Mouse (Mus musculus) bone marrow, adult 2 months (tissue): ENCODE results near the gene Scgb1a1. TPM values are rescaled to one million over a fixed set of nuclear protein-coding genes. Genes with fewer than 3 reads are reported as not detected.
A peak's percentile ranks its signal among the peaks of the same experiment; 100 is the strongest.

Experiments used
- H3K27ac ChIP-seq: fragments of 200-500 bp; 2 replicates; pipeline ENCODE4 v1.5.1; 2012; ENCODE audit warnings: low read depth, mild to moderate bottlenecking, control low read depth, inconsistent platforms, low read length; ENCODE audit not compliant: control insufficient read depth, poor library complexity, insufficient read depth
- H3K4me1 ChIP-seq: fragments of 200-500 bp; 2 replicates; pipeline ENCODE4 v1.6.1; 2011; ENCODE audit warnings: low read length; ENCODE audit not compliant: control insufficient read depth, insufficient read depth
- H3K4me3 ChIP-seq: fragments of 200-500 bp; replicated peaks from 2 replicates; pipeline ENCODE3; 2011; ENCODE audit warnings: mild to moderate bottlenecking, low read depth, low read length, control low read depth; ENCODE audit not compliant: control insufficient read depth
- CTCF ChIP-seq: fragments of 200-500 bp; IDR thresholded peaks from 2 replicates; pipeline ENCODE4 v1.5.1; 2011; ENCODE audit warnings: low read length, control low read depth; ENCODE audit not compliant: control insufficient read depth, insufficient read depth
- POLR2A ChIP-seq: fragments of 200-500 bp; IDR thresholded peaks from 2 replicates; pipeline ENCODE4 v1.6.1; 2011; ENCODE audit warnings: low read depth, mild to moderate bottlenecking, control low read depth, low read length, borderline replicate concordance; ENCODE audit not compliant: control insufficient read depth
- WGBS: fragments of 180-500 bp; shearing (Covaris S2); methylation state at CpG from one replicate; pipeline ENCODE4 v1.1.7; 2018; 5-methylcytosine and 5-hydroxymethylcytosine counted together
- polyA plus RNA-seq: library from polyadenylated mRNA; stranded (reverse); fragments of >200 nt; gene quantifications from 2 replicates; pipeline ENCODE4 v1.2.4, GENCODE M21; 2011; ENCODE audit warnings: low replicate concordance; ENCODE audit not compliant: missing spikeins, insufficient read depth, insufficient read length

Gene Scgb1a1
- polyA plus RNA-seq, 1 experiment = 37.7 TPM

- Histone ChIP-seq H3K27ac (no peak overlapping the region), H3K4me1 (no peaks in the 10 kb centered on the region), H3K4me3 (no peak overlapping the region)
- no peak for TF ChIP-seq CTCF
- no peak for TF ChIP-seq POLR2A
- 49% methylated on average over 4 of the region's 4 CpGs for WGBS
Observed at GRCm38 (mm10) chr19:9106751-9107378, 19.1 kb upstream of the Scgb1a1 start.

GRCm38 (mm10) chr19:9106096-9106495, 18.3 kb upstream of the Scgb1a1 start:
- no peak overlapping the region for H3K27ac ChIP-seq
- WGBS = 82% methylated on average over 5 of the region's 5 CpGs
- H3K4me3 ChIP-seq = no peak overlapping the region
- no peaks in the 10 kb centered on the region for H3K4me1 ChIP-seq
- TF ChIP-seq CTCF (no peak), POLR2A (no peak)

- WGBS = 77% methylated on average over 3 of the region's 3 CpGs
- H3K4me1 ChIP-seq = no peaks in the 10 kb centered on the region
- no peak for TF ChIP-seq POLR2A
- no peak overlapping the region for H3K4me3 ChIP-seq
- no peak overlapping the region for H3K27ac ChIP-seq
Observed at GRCm38 (mm10) chr19:9105101-9105685, 17.4 kb upstream of the Scgb1a1 start.

- WGBS = 24% methylated on average over 4 of the region's 4 CpGs
Observed at GRCm38 (mm10) chr19:9103986-9104385, 16.2 kb upstream of the Scgb1a1 start.

GRCm38 (mm10) chr19:9101062-9101457, 13.3 kb upstream of the Scgb1a1 start:
- Histone ChIP-seq H3K27ac (no peak overlapping the region), H3K4me1 (no peaks in the 10 kb centered on the region; the same call in 1 of the 2 replicates), H3K4me3 (no peak overlapping the region)
- no peak for TF ChIP-seq POLR2A
- TF ChIP-seq CTCF = no peak
- WGBS = 68% methylated on average over 2 of the region's 2 CpGs

More at GRCm38 (mm10) chr19:9103986-9104385, 16.2 kb upstream of the Scgb1a1 start:
- Histone ChIP-seq H3K27ac (peak overlapping the region; percentile 44; the same call in 1 of the 2 replicates), H3K4me1 (no peaks in the 10 kb centered on the region), H3K4me3 (no peak overlapping the region)
- TF ChIP-seq POLR2A (no peak), CTCF (no peak)

GRCm38 (mm10) chr19:9100297-9101061, 12.7 kb upstream of the Scgb1a1 start:
- 68% methylated on average over 17 of the region's 17 CpGs for WGBS
- Histone ChIP-seq H3K4me1 (no peaks in the 10 kb centered on the region; the same call in 1 of the 2 replicates), H3K4me3 (no peak overlapping the region), H3K27ac (no peak overlapping the region)
- TF ChIP-seq CTCF = no peak
- no peak for TF ChIP-seq POLR2A

- no peak overlapping the region for H3K27ac ChIP-seq
- no peak overlapping the region for H3K4me3 ChIP-seq
- no peaks in the 10 kb centered on the region; the same call in 1 of the 2 replicates for H3K4me1 ChIP-seq
- WGBS = 84% methylated on average over 8 of the region's 8 CpGs
- TF ChIP-seq POLR2A (no peak), CTCF (no peak)
Observed at GRCm38 (mm10) chr19:9099751-9100150, 12.0 kb upstream of the Scgb1a1 start.

- WGBS = 86% methylated on average over 13 of the region's 13 CpGs
Observed at GRCm38 (mm10) chr19:9097441-9097840, 9.7 kb upstream of the Scgb1a1 start.

More at GRCm38 (mm10) chr19:9097441-9097840, 9.7 kb upstream of the Scgb1a1 start:
- Histone ChIP-seq H3K4me3 (no peak overlapping the region), H3K4me1 (no peaks in the 10 kb centered on the region; the same call in 1 of the 2 replicates), H3K27ac (no peak overlapping the region)
- no peak for TF ChIP-seq POLR2A
- TF ChIP-seq CTCF = no peak
